Mouse (Mus musculus): ENCODE results near the gene Slc30a5. TPM values are rescaled to one million over a fixed set of nuclear protein-coding genes. Genes with fewer than 3 reads are reported as not detected.
"Not testable (repeated sequence)": the region's sequence is repeated elsewhere in the genome, so short reads cannot be mapped to it uniquely, and the experiment has no call there.

Slc30a5 gene
- polyA plus RNA-seq, 1 experiment: 20.9 TPM

GRCm38 (mm10) chr13:100789083-100789482 is 44.1 kb downstream of the Slc30a5 start:
- TF ChIP-seq MYOD1 (IDR thresholded peaks at IDR 0.05; ENCODE audit: control insufficient read depth in 1 of 3, insufficient read length in 2 of 3, low read depth in 2 of 3): no peak
- no peak for TF ChIP-seq MYOG (IDR thresholded peaks at IDR 0.05; ENCODE audit: control insufficient read depth in 1 of 3, insufficient read depth in 1 of 3, insufficient read length in 2 of 3, low read depth in 2 of 3)
- no peak for TF ChIP-seq E2F4 (IDR thresholded peaks at IDR 0.05; ENCODE audit: insufficient read depth)
- no peak for TF ChIP-seq USF1 (IDR thresholded peaks at IDR 0.05; ENCODE audit: low read depth)
- no peak for TF ChIP-seq POLR2A (IDR thresholded peaks at IDR 0.05; ENCODE audit: insufficient read length, low read depth)
- TF ChIP-seq REST (IDR thresholded peaks at IDR 0.05; ENCODE audit: insufficient read depth, insufficient read length): no peak
- TF ChIP-seq CEBPB (IDR thresholded peaks at IDR 0.05; ENCODE audit: insufficient read depth, poor library complexity, severe bottlenecking): no peak
- no peak for TF ChIP-seq SRF (IDR thresholded peaks at IDR 0.05; ENCODE audit: control insufficient read depth, insufficient read length, low read depth)
- TF ChIP-seq MAX (IDR thresholded peaks at IDR 0.05; ENCODE audit: low read depth): no peak
- no peak for TF ChIP-seq TCF12 (IDR thresholded peaks at IDR 0.05; ENCODE audit: insufficient read depth, poor library complexity, severe bottlenecking)
- no peak for TF ChIP-seq TCF3 (IDR thresholded peaks at IDR 0.05; ENCODE audit: insufficient read length, low read depth)
- no peak for TF ChIP-seq POLR2AphosphoS2 (IDR thresholded peaks at IDR 0.05; ENCODE audit: insufficient read length, low read depth)
- Histone ChIP-seq H3K36me3 (ENCODE audit: control insufficient read depth, insufficient read depth) (no peaks in the 10 kb centered on the region), H3K27me3 (ENCODE audit: control insufficient read depth, insufficient read depth, insufficient read length) (no peaks in the 10 kb centered on the region), H3K79me2 (ENCODE audit: control insufficient read depth, insufficient read depth) (peaks cover 21% of the 10 kb centered on the region), H3ac (ENCODE audit: control insufficient read depth, insufficient read length) (no peak overlapping the region), H3K4me3 (no peak overlapping the region), H3K4me2 (ENCODE audit: low read depth) (no peak overlapping the region)

DNA sequence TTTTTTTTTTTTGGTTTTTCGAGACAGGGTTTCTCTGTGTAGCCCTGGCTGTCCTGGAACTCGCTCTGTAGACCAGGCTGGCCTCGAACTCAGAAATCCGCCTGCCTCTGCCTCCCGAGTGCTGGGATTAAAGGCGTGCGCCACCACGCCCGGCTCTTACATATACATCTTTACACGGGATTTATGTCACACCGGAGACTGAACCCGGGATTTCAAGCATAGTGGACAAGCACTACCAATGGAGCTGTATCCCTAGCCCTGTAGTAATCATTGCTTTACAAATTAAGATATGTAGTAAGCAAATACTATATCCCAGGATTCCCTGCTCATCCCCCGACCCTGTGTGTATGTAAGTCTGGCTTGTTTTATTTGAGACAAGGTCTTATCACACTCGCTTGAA is 45.2 kb downstream of the Slc30a5 start:
- H3ac ChIP-seq (ENCODE audit: control insufficient read depth, insufficient read length); H3K27me3 ChIP-seq (ENCODE audit: control insufficient read depth, insufficient read depth, insufficient read length); H3K4me3 ChIP-seq; H3K36me3 ChIP-seq (ENCODE audit: control insufficient read depth, insufficient read depth); H3K4me2 ChIP-seq (ENCODE audit: low read depth): not testable (repeated sequence)
- peaks cover 31% of the 10 kb centered on the region for H3K79me2 ChIP-seq (ENCODE audit: control insufficient read depth, insufficient read depth)

DNA sequence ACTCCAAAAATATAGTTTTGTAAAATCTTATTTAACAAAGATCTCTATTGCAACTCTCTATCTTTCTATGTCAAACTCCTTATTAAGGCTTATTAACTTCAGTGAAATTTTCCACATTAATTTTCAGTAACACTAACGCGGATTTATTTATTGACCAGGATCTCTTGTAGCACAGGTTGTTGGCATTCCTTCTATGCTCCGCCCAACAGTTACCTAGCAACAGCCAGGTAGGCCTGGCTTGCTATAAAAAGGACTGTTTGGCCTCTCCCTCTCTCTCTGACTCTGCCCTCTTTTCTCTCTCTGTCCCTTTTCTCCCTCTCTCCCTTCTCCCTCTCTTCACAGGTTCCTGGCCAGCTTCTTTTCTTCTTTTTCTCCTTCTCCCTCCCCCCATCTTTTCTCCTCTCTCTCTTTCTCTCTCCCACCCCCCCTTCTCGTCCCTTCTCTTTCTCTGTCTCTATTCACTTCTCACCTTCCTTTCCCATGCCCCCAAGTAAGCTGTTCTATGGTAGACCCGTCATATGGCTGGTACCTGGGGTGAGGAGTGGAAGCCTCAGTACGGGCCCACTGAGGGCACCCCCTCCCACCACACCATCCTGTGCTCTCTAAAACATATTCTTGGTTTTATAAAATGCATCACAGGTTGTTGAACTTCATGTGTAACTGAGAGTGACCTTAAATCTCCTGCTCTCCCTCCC is 45.8 kb downstream of the Slc30a5 start:
- Histone ChIP-seq H3K4me2 (ENCODE audit: low read depth) (no peak overlapping the region), H3K79me2 (ENCODE audit: control insufficient read depth, insufficient read depth) (peaks cover 37% of the 10 kb centered on the region), H3ac (ENCODE audit: control insufficient read depth, insufficient read length) (no peak overlapping the region), H3K27me3 (ENCODE audit: control insufficient read depth, insufficient read depth, insufficient read length) (no peaks in the 10 kb centered on the region), H3K4me3 (peak overlapping the region; percentile 68), H3K36me3 (ENCODE audit: control insufficient read depth, insufficient read depth) (peaks cover 2% of the 10 kb centered on the region)
- no peak for TF ChIP-seq POLR2A (IDR thresholded peaks at IDR 0.05; ENCODE audit: insufficient read length, low read depth)
- TF ChIP-seq MYOD1 (IDR thresholded peaks at IDR 0.05; ENCODE audit: control insufficient read depth in 1 of 3, insufficient read length in 2 of 3, low read depth in 2 of 3): no peak
- TF ChIP-seq E2F4 (IDR thresholded peaks at IDR 0.05; ENCODE audit: insufficient read depth): no peak
- TF ChIP-seq REST (IDR thresholded peaks at IDR 0.05; ENCODE audit: insufficient read depth, insufficient read length): no peak
- TF ChIP-seq USF1 (IDR thresholded peaks at IDR 0.05; ENCODE audit: low read depth): no peak
- no peak for TF ChIP-seq CEBPB (IDR thresholded peaks at IDR 0.05; ENCODE audit: insufficient read depth, poor library complexity, severe bottlenecking)
- TF ChIP-seq POLR2AphosphoS2 (IDR thresholded peaks at IDR 0.05; ENCODE audit: insufficient read length, low read depth): no peak
- no peak for TF ChIP-seq SRF (IDR thresholded peaks at IDR 0.05; ENCODE audit: control insufficient read depth, insufficient read length, low read depth)
- TF ChIP-seq TCF12 (IDR thresholded peaks at IDR 0.05; ENCODE audit: insufficient read depth, poor library complexity, severe bottlenecking): no peak
- TF ChIP-seq MAX (IDR thresholded peaks at IDR 0.05; ENCODE audit: low read depth): no peak
- TF ChIP-seq MYOG (IDR thresholded peaks at IDR 0.05; ENCODE audit: control insufficient read depth in 1 of 3, insufficient read depth in 1 of 3, insufficient read length in 2 of 3, low read depth in 2 of 3): no peak
- no peak for TF ChIP-seq TCF3 (IDR thresholded peaks at IDR 0.05; ENCODE audit: insufficient read length, low read depth)

DNA sequence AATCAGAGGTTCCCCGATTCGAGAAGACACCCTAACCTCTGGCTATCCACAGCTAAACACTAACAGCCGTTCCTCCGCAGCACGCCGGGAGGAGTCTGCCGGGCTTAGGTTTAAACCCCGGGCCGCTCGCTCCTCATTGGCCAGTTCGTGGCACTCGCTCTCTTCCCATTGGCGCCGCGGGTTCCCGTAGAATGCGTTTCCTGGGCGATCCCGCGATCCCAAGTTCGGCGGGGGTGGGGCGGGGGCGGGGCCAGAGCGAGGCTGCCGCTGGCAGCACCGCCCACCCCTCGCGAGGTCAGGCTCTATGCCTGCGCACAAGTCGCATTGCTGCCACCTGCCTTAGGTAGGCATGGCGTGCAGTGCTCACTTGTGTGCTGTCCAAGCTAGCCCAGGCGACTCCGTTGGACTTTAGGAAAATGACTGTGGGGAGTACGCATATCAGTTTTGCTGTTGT is 46.8 kb downstream of the Slc30a5 start, which contains the start of gene Ccnb1:
Gene Ccnb1 (minus strand): TSS at position 157 of the 454 bp plus-strand sequence.
- Histone ChIP-seq H3K27me3 (ENCODE audit: control insufficient read depth, insufficient read depth, insufficient read length) (no peaks in the 10 kb centered on the region), H3K79me2 (ENCODE audit: control insufficient read depth, insufficient read depth) (peaks cover 40% of the 10 kb centered on the region), H3K36me3 (ENCODE audit: control insufficient read depth, insufficient read depth) (peaks cover 10% of the 10 kb centered on the region), H3ac (ENCODE audit: control insufficient read depth, insufficient read length) (no peak within 1 kb of the TSS), H3K4me2 (ENCODE audit: low read depth) (peak within 1 kb of the TSS; percentile 87), H3K4me3 (peak within 1 kb of the TSS; percentile 68)
- TF ChIP-seq CEBPB (IDR thresholded peaks at IDR 0.05; ENCODE audit: insufficient read depth, poor library complexity, severe bottlenecking) (no peak), USF1 (IDR thresholded peaks at IDR 0.05; ENCODE audit: low read depth) (no peak), MAX (IDR thresholded peaks at IDR 0.05; ENCODE audit: low read depth) (no peak), SRF (IDR thresholded peaks at IDR 0.05; ENCODE audit: control insufficient read depth, insufficient read length, low read depth) (no peak), MYOG (IDR thresholded peaks at IDR 0.05; ENCODE audit: control insufficient read depth in 1 of 3, insufficient read depth in 1 of 3, insufficient read length in 2 of 3, low read depth in 2 of 3) (peak in 1 of 3 experiments; percentile 22), TCF3 (IDR thresholded peaks at IDR 0.05; ENCODE audit: insufficient read length, low read depth) (no peak), REST (IDR thresholded peaks at IDR 0.05; ENCODE audit: insufficient read depth, insufficient read length) (no peak), E2F4 (IDR thresholded peaks at IDR 0.05; ENCODE audit: insufficient read depth) (peak; percentile 72), POLR2AphosphoS2 (IDR thresholded peaks at IDR 0.05; ENCODE audit: insufficient read length, low read depth) (peak; percentile 91), TCF12 (IDR thresholded peaks at IDR 0.05; ENCODE audit: insufficient read depth, poor library complexity, severe bottlenecking) (no peak), MYOD1 (IDR thresholded peaks at IDR 0.05; ENCODE audit: control insufficient read depth in 1 of 3, insufficient read length in 2 of 3, low read depth in 2 of 3) (peak in 1 of 3 experiments; percentile 58), POLR2A (IDR thresholded peaks at IDR 0.05; ENCODE audit: insufficient read length, low read depth) (peak; percentile 93)

Measured in myocyte (in vitro differentiated cells).